Mouse (Mus musculus): Measurements from ENCODE around the gene Dapk3.

GRCm38 (mm10) chr10:81204137-81204536, 21.3 kb downstream of the Dapk3 start:
- no peak for TF ChIP-seq CTCF (conservative IDR thresholded peaks at IDR 0.05; ENCODE audit: low read length)
- TF ChIP-seq NANOG (IDR thresholded peaks at IDR 0.05; ENCODE audit: borderline replicate concordance, low read length) = no peak
